Mouse (Mus musculus) heart, postnatal 4 days (tissue): Measurements from ENCODE around the gene Zfp709. TPM values are rescaled to one million over a fixed set of nuclear protein-coding genes. Genes with fewer than 3 reads are reported as not detected.
"Not testable (repeated sequence)": the region's sequence is repeated elsewhere in the genome, so short reads cannot be mapped to it uniquely, and the experiment has no call there.

Source experiments
- DNase-seq: peaks from one replicate; pipeline ENCODE4 v3.0.0; 2021
- total RNA-seq, 2 experiments: library from RNA; stranded (reverse); gene quantifications; 2 replicates each; pipeline ENCODE4 v1.2.3; 2021

Zfp709 gene
- total RNA-seq, 2 experiments from 2014 or later = 6.8 to 7.3 TPM

GRCm38 (mm10) chr8:71926551-71926950 lies 44.7 kb downstream of the Zfp709 start:
- no peak for DNase-seq

GRCm38 (mm10) chr8:71927779-71928178 lies 46.0 kb downstream of the Zfp709 start:
- DNase-seq = no peak

- DNase-seq = not testable (repeated sequence)
Measured at GRCm38 (mm10) chr8:71938037-71938436, 56.2 kb downstream of the Zfp709 start.

- no peak for DNase-seq
Measured at GRCm38 (mm10) chr8:71940293-71941208, 58.7 kb downstream of the Zfp709 start.

GRCm38 (mm10) chr8:71941776-71942175 lies 60.0 kb downstream of the Zfp709 start:
- DNase-seq = no peak

Other genes with a start within 250 kb of the Zfp709 start
- 1 to 10 TPM; 1.3 to 1.4 TPM for gene Unc13a, start 210.3 kb upstream of the Zfp709 start, total RNA-seq
- gene Jak3, start 205.7 kb upstream of the Zfp709 start, total RNA-seq = 10 to 100 TPM; 15.8 TPM
- 1 to 10 TPM; 6.6 to 6.9 TPM for gene Insl3, start 192.8 kb upstream of the Zfp709 start, total RNA-seq
- gene B3gnt3, start 180.2 kb upstream of the Zfp709 start, total RNA-seq = 1 to 10 TPM; 7.5 to 7.6 TPM
- gene Fcho1, start 156.3 kb upstream of the Zfp709 start, total RNA-seq = 1 to 10 TPM; 1.6 to 2.4 TPM
- gene Zfp882, start 26.6 kb downstream of the Zfp709 start, total RNA-seq = 1 to 10 TPM; 2.4 to 5.1 TPM
- 10 to 100 TPM; 29.5 to 29.6 TPM for gene Zfp617, start 26.6 kb downstream of the Zfp709 start, total RNA-seq
- gene Zfp961, start 69.0 kb downstream of the Zfp709 start, total RNA-seq = 10 to 100 TPM in 1 of 2 experiments, 1 to 10 TPM in 1; 8.8 to 12.3 TPM
- under 1 TPM; 0.21 to 0.38 TPM for gene Cyp4f18, start 127.6 kb downstream of the Zfp709 start, total RNA-seq
- gene Olfr372, start 159.2 kb downstream of the Zfp709 start, total RNA-seq = not detected
- gene Olfr373, start 201.2 kb downstream of the Zfp709 start, total RNA-seq = not detected
- not detected for gene Olfr374, start 225.0 kb downstream of the Zfp709 start, total RNA-seq